Mouse (Mus musculus) neural tube, embryonic 12.5 days (tissue): ENCODE measurements around the gene Dyrk1b. TPM values are rescaled to one million over a fixed set of nuclear protein-coding genes. Genes with fewer than 3 reads are reported as not detected.
"Not testable (repeated sequence)": the region's sequence is repeated elsewhere in the genome, so short reads cannot be mapped to it uniquely, and the experiment has no call there.

ENCODE experiments used
- ATAC-seq: fragments of 200-750 bp; cut with Nextera tagmentation; 2 replicates; pipeline ENCODE4 v1.8.0; 2017; ENCODE audit warnings: low read depth, mild to moderate bottlenecking, moderate TSS enrichment, moderate library complexity; ENCODE audit not compliant: low FRiP score
- H3K27ac ChIP-seq: fragments of 300-500 bp; sonication (generic); 2 replicates; pipeline ENCODE4 v1.5.1; 2016
- H3K27me3 ChIP-seq: fragments of 300-500 bp; sonication (generic); replicated peaks from 2 replicates; pipeline ENCODE4 v1.6.1; 2016; ENCODE audit warnings: mild to moderate bottlenecking
- H3K36me3 ChIP-seq: fragments of 300-500 bp; sonication (generic); 2 replicates; pipeline ENCODE4 v1.6.1; 2016; ENCODE audit warnings: mild to moderate bottlenecking
- H3K4me1 ChIP-seq: fragments of 300-500 bp; sonication (generic); 2 replicates; pipeline ENCODE4 v1.6.1; 2016
- H3K4me2 ChIP-seq: fragments of 300-500 bp; sonication (generic); replicated peaks from 2 replicates; pipeline ENCODE4 v1.6.1; 2016; ENCODE audit warnings: mild to moderate bottlenecking
- H3K4me3 ChIP-seq: fragments of 300-500 bp; sonication (generic); 2 replicates; pipeline ENCODE4 v1.5.1; 2016
- H3K9ac ChIP-seq: fragments of 300-500 bp; sonication (generic); 2 replicates; pipeline ENCODE4 v1.6.1; 2016; ENCODE audit warnings: mild to moderate bottlenecking
- H3K9me3 ChIP-seq: fragments of 300-500 bp; sonication (generic); 2 replicates; pipeline ENCODE4 v1.6.1; 2016; ENCODE audit warnings: mild to moderate bottlenecking
- WGBS: fragments of 180-500 bp; shearing (Covaris S2); methylation state at CpG from one replicate; pipeline ENCODE4 v1.1.7; 2016; 5-methylcytosine and 5-hydroxymethylcytosine counted together
- polyA plus RNA-seq: library from polyadenylated mRNA; unstranded; fragments of >200 nt; fragmentation: Nextera tagmentation; extraction: Ambion mirVana; gene quantifications from 2 replicates; pipeline ENCODE4 v1.2.1, GENCODE M21; 2016

Dyrk1b gene
- polyA plus RNA-seq, 1 experiment from 2014 or later, result 20.4 TPM

- H3K36me3 ChIP-seq, result peaks cover 19% of the 10 kb centered on the region
- H3K27ac ChIP-seq, result no peak overlapping the region
- H3K4me2 ChIP-seq, result no peak overlapping the region
- WGBS, result 71% methylated on average over 4 of the region's 4 CpGs
- no peak overlapping the region for H3K9ac ChIP-seq
- no peaks in the 10 kb centered on the region for H3K9me3 ChIP-seq
- ATAC-seq, result no peak
- H3K27me3 ChIP-seq, result no peaks in the 10 kb centered on the region
- no peaks in the 10 kb centered on the region for H3K4me1 ChIP-seq
- H3K4me3 ChIP-seq, result no peak overlapping the region
Observed at GRCm38 (mm10) chr7:28199054-28199453, 19.8 kb downstream of the Dyrk1b start.

- ATAC-seq, result no peak
- Histone ChIP-seq H3K9ac (no peak overlapping the region), H3K4me2 (no peak overlapping the region), H3K4me1 (no peaks in the 10 kb centered on the region), H3K9me3 (no peaks in the 10 kb centered on the region), H3K27me3 (no peaks in the 10 kb centered on the region), H3K36me3 (no peaks in the 10 kb centered on the region), H3K27ac (no peak overlapping the region), H3K4me3 (no peak overlapping the region)
- WGBS, result 63% methylated on average over 19 of the region's 19 CpGs
Observed at GRCm38 (mm10) chr7:28203207-28204108, 24.2 kb downstream of the Dyrk1b start.

GRCm38 (mm10) chr7:28206044-28206600 is 26.9 kb downstream of the Dyrk1b start:
- ATAC-seq, result no peak
- WGBS, result 67% methylated on average over 4 of the region's 4 CpGs
- Histone ChIP-seq H3K4me1 (no peaks in the 10 kb centered on the region), H3K4me2 (no peak overlapping the region), H3K9ac (no peak overlapping the region), H3K4me3 (no peak overlapping the region), H3K36me3 (no peaks in the 10 kb centered on the region), H3K27me3 (no peaks in the 10 kb centered on the region), H3K27ac (no peak overlapping the region), H3K9me3 (no peaks in the 10 kb centered on the region)

GRCm38 (mm10) chr7:28208396-28208987 is 29.2 kb downstream of the Dyrk1b start:
- no peaks in the 10 kb centered on the region for H3K4me1 ChIP-seq
- H3K4me2 ChIP-seq, result peak overlapping the region; percentile 54
- WGBS, result 47% methylated on average over 12 of the region's 12 CpGs
- H3K27ac ChIP-seq, result no peak overlapping the region
- H3K36me3 ChIP-seq, result no peaks in the 10 kb centered on the region
- 0 out of 2 replicates have a peak overlapping the region, but pooled peaks have one; percentile 18 for H3K9ac ChIP-seq
- peak overlapping the region; percentile 11 for H3K4me3 ChIP-seq
- ATAC-seq, result no peak
- no peaks in the 10 kb centered on the region for H3K27me3 ChIP-seq
- no peaks in the 10 kb centered on the region for H3K9me3 ChIP-seq

GRCm38 (mm10) chr7:28208988-28209508 is 29.8 kb downstream of the Dyrk1b start:
- Histone ChIP-seq H3K4me3 (peak overlapping the region; percentile 11; the same call in 1 of the 2 replicates), H3K4me2 (peak overlapping the region; percentile 54), H3K4me1 (no peaks in the 10 kb centered on the region), H3K27me3 (no peaks in the 10 kb centered on the region), H3K27ac (no peak overlapping the region), H3K9me3 (no peaks in the 10 kb centered on the region), H3K36me3 (no peaks in the 10 kb centered on the region), H3K9ac (0 out of 2 replicates have a peak overlapping the region, but pooled peaks have one; percentile 18)
- no peak for ATAC-seq
- WGBS, result 53% methylated on average over 19 of the region's 19 CpGs

GRCm38 (mm10) chr7:28210731-28211130 is 31.5 kb downstream of the Dyrk1b start:
- Histone ChIP-seq H3K4me3 (no peak overlapping the region), H3K4me2 (no peak overlapping the region), H3K27me3 (no peaks in the 10 kb centered on the region), H3K4me1 (no peaks in the 10 kb centered on the region), H3K27ac (no peak overlapping the region), H3K9me3 (no peaks in the 10 kb centered on the region), H3K9ac (no peak overlapping the region), H3K36me3 (no peaks in the 10 kb centered on the region)
- 51% methylated on average over 5 of the region's 5 CpGs for WGBS
- ATAC-seq, result no peak

- H3K4me3 ChIP-seq, result no peak overlapping the region
- H3K9me3 ChIP-seq, result no peaks in the 10 kb centered on the region
- no peak overlapping the region for H3K4me2 ChIP-seq
- 38% methylated on average over 10 of the region's 10 CpGs for WGBS
- no peaks in the 10 kb centered on the region for H3K36me3 ChIP-seq
- no peaks in the 10 kb centered on the region for H3K27me3 ChIP-seq
- H3K4me1 ChIP-seq, result no peaks in the 10 kb centered on the region
- no peak overlapping the region for H3K27ac ChIP-seq
- no peak for ATAC-seq
- no peak overlapping the region for H3K9ac ChIP-seq
Observed at GRCm38 (mm10) chr7:28214142-28214541, 34.9 kb downstream of the Dyrk1b start.

GRCm38 (mm10) chr7:28215950-28216349 is 36.7 kb downstream of the Dyrk1b start:
- 88% methylated on average over 2 of the region's 2 CpGs for WGBS
- H3K36me3 ChIP-seq, ATAC-seq, H3K4me3 ChIP-seq, H3K4me1 ChIP-seq, H3K9me3 ChIP-seq, H3K4me2 ChIP-seq, H3K27ac ChIP-seq, H3K9ac ChIP-seq, H3K27me3 ChIP-seq: not testable (repeated sequence)

GRCm38 (mm10) chr7:28217811-28218210 is 38.5 kb downstream of the Dyrk1b start:
- H3K36me3 ChIP-seq, H3K4me1 ChIP-seq, H3K4me2 ChIP-seq, ATAC-seq, H3K9me3 ChIP-seq, H3K4me3 ChIP-seq, H3K9ac ChIP-seq, H3K27me3 ChIP-seq, H3K27ac ChIP-seq: not testable (repeated sequence)
- WGBS, result 92% methylated on average over 13 of the region's 13 CpGs

GRCm38 (mm10) chr7:28218951-28219740 is 39.9 kb downstream of the Dyrk1b start:
- H3K9ac ChIP-seq, H3K4me1 ChIP-seq, H3K4me3 ChIP-seq, H3K9me3 ChIP-seq, ATAC-seq, H3K27me3 ChIP-seq, H3K27ac ChIP-seq, H3K4me2 ChIP-seq, H3K36me3 ChIP-seq: not testable (repeated sequence)
- WGBS, result 90% methylated on average over 20 of the region's 20 CpGs

GRCm38 (mm10) chr7:28226836-28227235 is 47.6 kb downstream of the Dyrk1b start:
- H3K36me3 ChIP-seq, H3K9me3 ChIP-seq, H3K9ac ChIP-seq, H3K4me2 ChIP-seq, H3K4me1 ChIP-seq, ATAC-seq, H3K27ac ChIP-seq, H3K4me3 ChIP-seq, H3K27me3 ChIP-seq: not testable (repeated sequence)
- 86% methylated on average over 4 of the region's 4 CpGs for WGBS

- H3K27me3 ChIP-seq, H3K4me2 ChIP-seq, H3K4me3 ChIP-seq, ATAC-seq, H3K27ac ChIP-seq, H3K9ac ChIP-seq, H3K9me3 ChIP-seq, H3K36me3 ChIP-seq, H3K4me1 ChIP-seq: not testable (repeated sequence)
- 92% methylated on average over 4 of the region's 4 CpGs for WGBS
Observed at GRCm38 (mm10) chr7:28227421-28227820, 48.2 kb downstream of the Dyrk1b start.
